ENCODE assay signal across 8 mouse cellular contexts in the genomic region with DNA sequence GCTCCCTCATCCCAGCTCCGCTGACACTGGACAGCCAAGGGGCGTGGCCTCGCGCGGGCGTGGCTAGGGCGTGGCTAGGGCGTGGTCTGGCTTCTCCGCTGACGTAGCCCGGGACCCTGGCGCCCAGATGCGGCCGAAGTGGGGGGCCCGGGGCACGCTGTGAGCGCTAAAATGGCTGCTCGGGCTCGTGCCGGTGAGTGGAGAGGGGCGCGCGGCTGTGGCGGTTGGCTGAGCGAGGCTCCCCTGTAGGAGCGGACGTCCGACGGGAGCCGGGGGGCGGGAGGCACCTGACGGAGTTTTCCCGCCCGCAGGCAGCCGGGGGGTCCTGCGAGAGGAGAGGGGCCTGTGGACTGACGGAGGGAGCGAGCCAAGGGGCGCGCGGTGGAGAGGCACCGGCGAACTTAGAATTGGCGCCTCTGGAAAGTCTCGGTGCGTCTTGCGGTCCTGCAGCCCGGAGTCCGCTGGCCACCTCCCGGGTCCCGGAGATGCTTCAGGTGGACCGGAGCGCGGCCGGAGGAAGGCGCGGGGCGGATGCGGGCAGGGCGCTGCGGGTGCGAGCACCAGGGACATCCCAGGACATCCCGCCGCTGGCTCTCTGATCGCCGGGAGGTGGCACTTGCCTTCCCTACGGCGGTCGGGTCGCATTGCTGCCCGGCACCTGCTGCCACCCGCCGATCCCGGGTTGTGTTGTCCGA. TPM values are rescaled to one million over a fixed set of nuclear protein-coding genes. Genes with fewer than 3 reads are reported as not detected.
DNase-seq lines count a peak whose midpoint lies in the region; ATAC-seq and TF ChIP-seq lines count a peak whose summit lies in the region.

No protein-coding gene starts in this region.

- DNase-seq in urinary bladder, adult 2 months (ENCODE audit: low spot score), result peak; percentile 27
- no peak for DNase-seq in urinary bladder, postnatal 10 days (ENCODE audit: low spot score)
- peak; percentile 29 to 76 for DNase-seq in cerebellum, postnatal 4 days (ENCODE audit: low spot score in 2 of 2)
- peak; percentile 58 for DNase-seq in gastrocnemius, postnatal 25 days
- DNase-seq in kidney, adult 11 months, result peak; percentile 25
- peak; percentile 83 to 84 for DNase-seq in thymus, postnatal 36 days

- ATAC-seq in lung, embryonic 15.5 days (ENCODE audit: borderline replicate concordance, extremely low read depth, low FRiP score, low TSS enrichment), result peak; percentile 96

- 1% methylated on average over 75 of the region's 75 CpGs for WGBS in lung, embryonic 15.5 days
- 1% methylated on average over 75 of the region's 75 CpGs for whole genome bisulfite sequencing in olfactory bulb, adult 2 months

- TF ChIP-seq CTCF in olfactory bulb, adult 2 months (IDR thresholded peaks at IDR 0.05; ENCODE audit: insufficient read depth, low read depth, low read length), result no peak

- H3K4me3 ChIP-seq in lung, embryonic 15.5 days, result peak overlapping the region; percentile 53
- H3K4me3 ChIP-seq in olfactory bulb, adult 2 months (ENCODE audit: insufficient read depth, low read depth, low read length), result peak overlapping the region; percentile 59

- H3K27me3 ChIP-seq in lung, embryonic 15.5 days, result peaks cover 73% of the 10 kb centered on the region

- peak overlapping the region; percentile 91 for H3K4me2 ChIP-seq in lung, embryonic 15.5 days

- no peaks in the 10 kb centered on the region for H3K36me3 ChIP-seq in lung, embryonic 15.5 days

- no peak for TF ChIP-seq POLR2A in olfactory bulb, adult 2 months (IDR thresholded peaks at IDR 0.05; ENCODE audit: insufficient read depth, low read depth, low read length)

- H3K4me1 ChIP-seq in lung, embryonic 15.5 days, result peaks cover 28% of the 10 kb centered on the region
- H3K4me1 ChIP-seq in olfactory bulb, adult 2 months (ENCODE audit: control insufficient read depth, insufficient read depth, low read length), result peaks cover 11% of the 10 kb centered on the region

- no peaks in the 10 kb centered on the region for H3K9me3 ChIP-seq in lung, embryonic 15.5 days

- peak overlapping the region; percentile 7; the same call in 1 of the 2 replicates for H3K9ac ChIP-seq in lung, embryonic 15.5 days

- H3K27ac ChIP-seq in lung, embryonic 15.5 days, result no peak overlapping the region
- H3K27ac ChIP-seq in olfactory bulb, adult 2 months (ENCODE audit: insufficient read depth, low read depth, low read length), result no peak overlapping the region

RNA-seq across cellular contexts. Expression of gene Usp44, which starts 2.5 kb away (rescaled TPM):
- polyA plus RNA-seq in urinary bladder, adult 2 months (2012; rRNA removed), result not detected in 2 replicates
- total RNA-seq in gastrocnemius, postnatal 25 days (2021), result under 1 TPM; 0.46 to 0.49 TPM
- polyA plus RNA-seq in lung, embryonic 15.5 days (2015; fragmentation: Nextera tagmentation; extraction: Ambion mirVana), result 0.29 and 0.30 TPM in 2 replicates
- not detected in 2 replicates for polyA plus RNA-seq in olfactory bulb, adult 2 months (2012; ENCODE audit: insufficient read depth, insufficient read length, low replicate concordance, missing spikeins)
